Mouse (Mus musculus) regulatory T cell (primary cell): ENCODE measurements around the gene Relt.

Experiments
- in situ Hi-C: fragments of 300-600 bp; cut with MboI, MseI; formaldehyde crosslinking; loops from one replicate; pipeline ENCODE4 v1.15.1; 2025; ENCODE audit warnings: high pct_unique_total_duplicates

Gene Relt

GRCm38 (mm10) chr7:100876293-100876692 is 13.0 kb upstream of the Relt start:
- in situ Hi-C loops = no loop called here

DNA sequence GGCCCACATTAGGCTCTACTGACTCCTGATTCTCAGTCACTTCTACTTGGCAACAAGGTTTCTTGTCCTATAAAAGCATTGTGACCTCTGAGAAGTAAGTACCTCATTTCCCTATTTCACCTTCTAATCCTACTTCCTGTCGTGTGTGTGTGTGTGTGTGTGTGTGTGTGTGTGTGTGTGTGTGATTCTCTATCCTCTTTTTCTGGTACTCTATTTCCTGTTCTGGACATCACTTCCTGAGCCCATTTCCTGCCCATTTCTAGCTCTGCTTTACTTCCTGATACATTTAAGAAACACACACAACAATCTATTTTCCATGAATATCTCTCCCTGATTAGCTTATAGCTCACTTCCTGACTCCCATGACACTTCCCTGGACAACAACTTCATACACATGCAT is 12.6 kb upstream of the Relt start:
- in situ Hi-C loops = no loop called here

GRCm38 (mm10) chr7:100873197-100873596 is 10.0 kb upstream of the Relt start:
- in situ Hi-C loops = no loop called here

DNA sequence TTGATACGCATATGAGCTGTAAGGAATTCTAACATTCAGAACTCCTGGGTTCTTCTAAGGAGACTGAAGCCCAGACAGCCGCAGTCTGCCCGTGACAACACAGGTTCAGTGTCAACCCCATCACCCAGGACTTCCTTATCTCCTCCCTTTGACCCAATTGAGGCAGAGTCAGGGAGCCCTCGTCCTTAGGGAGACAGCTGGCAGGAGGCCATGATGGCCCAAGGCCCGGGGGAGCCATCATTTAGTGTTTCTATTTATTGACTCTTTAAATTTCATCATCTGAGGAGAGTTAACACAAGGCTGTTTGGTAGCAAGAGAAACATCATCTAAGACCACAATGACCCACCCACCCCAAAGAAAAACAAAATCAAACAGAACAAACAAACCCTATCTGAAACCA is 8.6 kb upstream of the Relt start:
- in situ Hi-C loops = no loop called here

DNA sequence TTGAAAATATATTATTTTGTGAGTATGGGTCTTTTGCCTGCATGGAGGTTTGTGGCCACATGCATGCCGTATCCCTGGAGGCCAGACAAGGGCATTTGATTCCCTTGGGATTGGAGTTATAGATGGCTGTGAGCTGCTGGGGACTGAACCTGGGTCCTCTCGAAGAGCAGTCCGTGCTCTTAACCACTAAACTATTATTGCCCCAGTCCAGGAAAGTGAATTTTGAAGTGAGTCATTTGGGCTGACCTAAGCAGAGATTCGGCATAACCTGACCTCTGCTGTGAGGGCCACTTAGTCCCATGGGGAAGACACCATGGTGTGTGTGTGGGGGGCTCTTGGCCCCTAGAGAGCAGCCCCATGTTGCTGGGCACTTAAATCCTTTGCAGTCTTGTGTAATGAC is 8.1 kb upstream of the Relt start:
- in situ Hi-C loops = no loop called here

DNA sequence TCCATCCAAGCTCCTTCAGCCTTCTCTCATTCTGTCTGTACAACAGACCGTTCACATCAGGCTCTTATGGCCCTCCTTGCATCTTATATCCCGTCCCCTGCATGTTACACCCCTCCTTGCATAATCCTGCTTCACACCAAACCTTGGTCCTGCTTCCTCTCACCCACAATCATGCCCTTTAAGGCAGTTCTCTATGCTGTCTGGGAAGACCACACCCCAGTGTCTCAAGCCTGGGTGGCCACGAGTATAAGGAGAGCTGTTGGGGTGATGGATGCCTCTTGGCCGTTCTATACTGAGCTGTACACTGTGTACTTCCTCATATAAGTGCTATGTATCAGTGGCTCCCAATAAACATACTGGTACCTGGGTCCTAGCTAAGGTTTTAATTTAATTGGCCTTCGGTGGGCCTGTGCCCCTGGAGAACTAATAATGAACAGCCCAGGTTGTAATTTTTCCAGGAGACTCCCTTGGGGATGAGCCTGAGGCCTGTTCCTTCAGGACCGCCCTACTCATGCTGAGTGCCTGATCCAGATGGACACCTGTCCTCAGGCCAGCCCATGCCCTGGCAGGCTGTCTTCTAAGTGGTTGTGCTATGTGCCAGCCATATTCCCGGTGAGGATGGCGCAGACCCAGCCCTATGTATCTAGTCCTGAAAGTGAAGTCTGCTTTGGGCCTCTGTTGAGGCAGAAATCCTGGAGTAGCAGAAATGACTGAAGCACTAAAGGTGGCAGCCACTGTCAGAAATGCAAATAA is 6.8 kb upstream of the Relt start:
- in situ Hi-C loops = no loop called here

DNA sequence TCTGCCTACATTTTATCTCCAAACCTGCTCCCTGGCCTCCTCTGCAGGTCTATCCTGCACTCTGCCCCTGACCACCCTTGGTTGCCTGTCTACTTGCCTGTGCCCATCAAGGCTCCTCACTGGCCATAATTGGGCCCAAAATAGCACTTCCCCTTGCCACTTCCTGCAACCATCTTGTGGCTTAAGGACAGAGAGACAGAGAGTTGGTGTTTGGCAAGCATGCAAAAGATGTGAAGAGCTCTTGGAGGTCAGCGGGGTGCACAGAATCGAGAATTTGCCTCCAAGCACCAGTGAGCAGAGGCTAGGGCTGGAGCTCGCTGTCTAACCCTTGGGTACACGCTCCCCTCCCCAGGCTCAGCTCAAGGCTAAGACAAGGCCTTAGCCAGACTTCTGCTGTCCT is 5.3 kb upstream of the Relt start:
- in situ Hi-C loops = no loop called here

DNA sequence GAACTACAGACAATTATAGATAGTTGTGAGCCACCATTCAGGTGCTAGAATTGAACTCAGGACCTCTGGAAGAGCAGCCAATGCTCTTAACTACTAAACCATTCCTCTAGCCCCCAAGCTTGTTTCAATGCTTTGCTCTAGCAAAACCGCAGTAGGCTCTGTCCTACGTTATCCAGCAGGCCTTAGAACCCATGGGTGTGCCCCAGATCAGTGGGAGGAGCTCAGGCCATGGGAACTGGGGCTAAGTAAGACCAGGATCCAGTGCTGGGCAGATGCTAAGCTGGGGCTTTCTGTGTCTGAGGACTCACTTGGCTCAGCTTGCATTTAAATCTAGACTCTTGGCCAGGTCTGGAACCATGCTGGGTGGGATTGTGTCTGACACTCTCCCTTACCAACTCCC is 4.3 kb upstream of the Relt start:
- in situ Hi-C loops = no loop called here

DNA sequence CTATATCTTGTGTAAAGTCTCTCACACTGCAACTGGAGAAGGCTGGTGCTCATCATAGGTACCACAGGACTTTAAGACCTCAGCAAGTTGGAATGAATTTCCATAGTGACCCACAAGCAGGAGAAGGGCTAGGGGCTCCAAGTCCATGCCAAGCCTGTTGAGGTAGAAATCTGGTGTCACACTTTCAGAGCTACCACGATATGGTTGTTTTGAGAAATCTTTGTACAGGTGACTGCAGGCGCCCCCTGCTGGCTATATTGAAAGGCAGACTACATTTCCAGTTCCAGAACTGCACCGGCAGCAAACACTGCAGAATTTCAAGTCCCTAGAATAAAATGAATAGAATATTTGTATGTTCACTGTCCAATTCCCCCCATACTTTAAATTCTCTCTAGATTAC is 3.4 kb upstream of the Relt start:
- in situ Hi-C loops = no loop called here

GRCm38 (mm10) chr7:100862353-100862752 is 893 bp downstream of the Relt start:
- in situ Hi-C loops = no loop called here

DNA sequence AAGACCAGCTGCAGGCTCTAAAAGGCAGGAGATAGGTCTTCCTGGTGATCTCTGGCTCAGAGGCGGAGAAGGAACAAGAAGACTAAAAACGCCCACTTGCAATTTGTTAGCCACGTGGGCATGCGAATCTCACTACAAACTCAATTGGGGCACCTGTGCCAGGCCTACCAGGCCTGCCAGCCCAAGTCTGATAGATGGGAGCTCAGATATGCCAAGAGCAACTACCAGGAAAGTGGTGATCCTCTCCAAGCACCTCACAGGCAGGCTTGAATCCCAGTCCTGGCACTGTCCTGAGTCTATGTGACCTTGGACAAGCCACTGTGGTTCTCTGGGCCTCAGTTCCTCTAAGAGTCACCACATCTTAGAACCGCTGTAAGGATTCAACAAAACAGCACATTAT is 2.0 kb downstream of the Relt start:
- in situ Hi-C loops = no loop called here

DNA sequence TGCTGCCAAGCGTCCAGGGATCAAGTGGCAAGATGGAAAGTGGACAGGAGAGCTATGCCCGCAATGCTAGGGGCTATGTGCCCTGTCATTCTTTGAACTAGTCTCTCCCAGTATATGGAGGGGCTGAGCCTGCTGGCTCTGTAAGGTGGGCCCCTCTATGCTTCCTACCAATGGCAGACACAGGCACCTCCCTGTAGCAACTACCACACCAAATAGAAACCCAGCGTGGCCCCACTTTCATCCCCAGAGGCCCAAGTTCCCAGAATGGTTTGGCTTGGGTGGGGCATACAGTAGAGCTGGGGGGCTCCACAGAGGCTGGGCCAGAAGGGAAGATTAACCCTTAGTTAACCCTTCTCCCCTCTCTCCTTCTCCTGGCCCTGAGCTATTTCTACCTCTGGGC is 2.8 kb downstream of the Relt start:
- in situ Hi-C loops = no loop called here

GRCm38 (mm10) chr7:100855795-100856573 is 7.3 kb downstream of the Relt start:
- in situ Hi-C loops = no loop called here

DNA sequence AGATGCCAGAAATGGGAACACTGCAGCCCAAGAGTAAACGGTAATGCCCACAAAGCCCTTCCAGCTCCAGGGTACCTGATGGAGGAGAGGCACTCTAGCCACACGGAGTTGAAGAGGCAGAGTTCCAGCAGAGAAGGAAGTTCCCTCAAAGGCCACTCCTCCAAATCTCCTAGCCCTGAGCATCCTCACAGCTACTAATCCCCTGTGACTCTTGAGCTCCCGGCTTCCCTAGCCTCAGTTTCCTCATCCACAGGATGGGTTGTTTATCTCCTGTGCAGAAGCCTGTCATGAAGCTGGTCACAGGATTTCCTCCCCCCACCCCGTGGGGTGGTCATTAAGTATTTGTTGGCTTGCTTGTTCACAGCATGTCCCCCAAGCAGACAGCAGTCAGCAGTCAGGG is 7.9 kb downstream of the Relt start:
- in situ Hi-C loops = no loop called here

GRCm38 (mm10) chr7:100854861-100855260 is 8.4 kb downstream of the Relt start:
- in situ Hi-C loops = no loop called here

DNA sequence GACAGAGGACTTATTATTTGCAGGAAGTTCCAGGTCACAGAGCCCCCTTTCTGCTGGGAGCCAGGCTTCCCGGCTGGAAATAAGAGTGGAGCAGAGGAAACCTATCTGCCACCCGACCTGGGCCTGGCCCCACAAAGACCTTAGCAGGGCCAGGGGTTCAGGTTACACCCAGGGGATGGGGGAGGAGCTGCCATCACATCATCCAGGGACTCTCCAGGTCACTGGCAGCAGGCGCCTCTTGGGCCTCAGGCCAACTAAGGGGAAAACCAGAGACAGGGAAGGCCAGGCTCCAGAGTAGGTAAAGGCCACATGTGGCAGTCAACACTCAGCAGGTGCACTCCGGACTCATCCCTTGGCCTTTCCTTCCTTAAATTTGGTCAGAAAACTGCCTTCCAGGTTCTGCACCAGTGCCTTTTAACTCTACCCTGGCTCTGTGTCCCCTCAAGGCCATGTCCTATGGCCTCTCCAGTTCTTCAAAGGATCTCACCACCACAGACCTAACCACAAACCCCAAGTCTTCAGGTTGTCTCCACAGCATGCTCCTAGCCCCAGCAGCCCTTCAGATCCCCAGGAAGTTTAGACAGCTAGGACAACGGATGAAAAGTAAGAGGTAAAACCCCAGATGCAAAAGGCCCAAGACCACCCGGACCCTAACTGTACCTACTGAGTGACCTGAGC is 9.0 kb downstream of the Relt start:
- in situ Hi-C loops = no loop called here

GRCm38 (mm10) chr7:100853396-100853795 is 9.8 kb downstream of the Relt start:
- in situ Hi-C loops = no loop called here

DNA sequence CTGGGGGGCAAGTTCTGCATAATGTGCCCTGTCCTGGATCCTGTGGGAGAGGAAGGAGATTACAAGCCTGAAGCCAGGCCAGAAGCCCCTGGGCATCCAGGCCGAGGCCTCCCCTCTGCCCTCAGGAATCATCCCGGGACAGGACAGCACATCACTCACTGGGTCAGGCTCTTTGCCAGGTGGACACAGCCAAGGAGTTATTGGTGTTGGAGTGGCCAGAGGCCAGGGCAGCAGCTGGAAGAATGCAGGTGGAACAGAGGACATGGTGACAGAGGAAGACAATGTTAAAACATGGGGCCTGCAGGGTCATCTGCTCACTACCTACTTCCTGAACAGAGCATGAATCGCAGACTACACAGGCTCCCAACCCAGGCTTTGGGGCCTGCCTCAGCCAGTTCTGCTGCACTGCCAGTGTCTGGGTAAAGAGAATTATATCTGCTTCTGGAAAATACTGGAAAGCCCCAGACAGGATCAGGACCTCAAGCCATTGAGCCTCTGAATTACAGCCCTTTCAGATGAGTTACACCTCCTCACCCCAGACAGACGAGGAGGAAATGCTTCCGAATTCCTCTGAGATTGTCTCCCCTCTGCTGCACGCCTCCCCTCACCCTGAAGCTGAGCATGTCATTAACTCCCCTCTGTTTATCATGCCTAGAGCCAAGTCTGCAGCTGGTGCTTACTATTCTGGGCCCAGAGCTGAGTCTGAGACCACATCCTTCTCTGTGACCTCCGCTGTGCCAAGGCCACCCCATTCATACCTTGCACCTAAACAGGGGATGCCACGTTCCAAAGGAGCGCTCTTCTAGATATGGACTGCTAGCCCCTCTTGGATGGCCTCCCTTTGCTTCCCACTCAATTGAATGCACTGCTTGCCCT is 11.5 kb downstream of the Relt start:
- in situ Hi-C loops = no loop called here

DNA sequence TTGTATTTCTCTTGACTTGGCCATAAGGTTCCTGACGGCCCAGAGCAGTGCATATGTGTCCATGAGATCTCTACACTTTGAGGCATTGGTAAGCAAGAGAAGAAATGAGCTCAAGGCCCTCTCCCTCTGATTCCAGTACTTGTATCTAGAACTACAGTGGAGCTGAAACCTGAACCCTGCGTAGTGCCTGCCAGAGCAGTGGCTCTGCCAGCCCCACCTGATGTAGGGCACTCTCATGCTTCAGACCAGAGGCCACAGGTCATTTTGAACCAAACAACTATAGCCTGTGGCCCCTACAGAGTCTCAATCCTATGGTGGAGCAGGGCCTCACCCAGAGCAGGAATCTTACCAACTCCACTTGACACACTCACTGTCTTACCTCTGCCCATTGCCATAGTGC is 13.7 kb downstream of the Relt start:
- in situ Hi-C loops = loop anchor here (5.0 kb wide), 1 partner anchor 38 kb away; no protein-coding TSS in a partner anchor

GRCm38 (mm10) chr7:100848744-100849143 is 14.5 kb downstream of the Relt start:
- in situ Hi-C loops = loop anchor here (5.0 kb wide), 1 partner anchor 39 kb away; no protein-coding TSS in a partner anchor

DNA sequence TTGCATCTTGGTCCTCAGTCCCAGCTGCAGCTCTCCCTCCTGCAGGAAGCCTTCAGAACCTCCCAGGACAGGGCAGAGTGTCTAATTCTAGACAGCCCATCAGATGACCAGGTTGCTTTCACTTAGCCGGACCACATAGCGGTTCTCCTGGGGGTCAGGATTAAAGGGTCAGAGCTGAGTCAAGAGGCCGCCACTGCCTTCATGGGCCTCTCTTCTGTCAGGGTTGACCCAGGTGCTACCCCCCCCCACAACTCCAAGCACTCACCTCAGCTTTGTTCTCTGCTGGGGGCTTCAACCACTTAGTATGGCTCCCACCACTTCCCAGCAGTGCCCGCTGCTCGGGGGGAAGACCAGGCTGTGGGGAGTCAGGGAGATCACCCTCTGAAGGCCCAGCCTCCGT is 16.1 kb downstream of the Relt start:
- in situ Hi-C loops = loop anchor here (5.0 kb wide), 1 partner anchor 40 kb away; no protein-coding TSS in a partner anchor
